Mouse (Mus musculus): Measurements from ENCODE around the gene Amz2. TPM values are rescaled to one million over a fixed set of nuclear protein-coding genes. Genes with fewer than 3 reads are reported as not detected.

Gene Amz2
- polyA plus RNA-seq, 1 experiment from 2014 or later: 46.5 TPM

DNA sequence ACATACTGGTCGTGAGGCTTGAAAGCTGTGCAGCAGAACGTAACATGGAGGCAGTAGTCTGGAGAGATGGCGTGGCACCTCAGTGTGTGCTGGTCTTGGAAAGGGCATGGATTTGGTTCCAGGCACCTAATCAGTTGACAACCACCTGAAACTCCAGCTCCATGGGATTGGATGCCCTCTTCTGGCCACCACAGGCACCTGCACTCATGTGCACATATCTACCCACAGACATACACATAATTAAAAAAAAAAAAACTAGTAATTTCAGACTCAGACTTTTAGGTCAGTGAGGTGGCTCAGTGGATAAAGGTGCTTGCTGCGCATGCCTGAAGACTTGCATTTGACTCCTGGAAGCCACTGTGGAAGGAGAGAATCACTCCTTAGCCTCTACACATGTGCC lies 3.5 kb upstream of the Amz2 start:
- Histone ChIP-seq H3K36me3 (no peaks in the 10 kb centered on the region), H3K4me1 (peaks cover 14% of the 10 kb centered on the region), H3K27me3 (no peaks in the 10 kb centered on the region), H3K9me3 (replicated peaks) (no peaks in the 10 kb centered on the region), H3K4me2 (replicated peaks) (no peak overlapping the region), H3K27ac (replicated peaks) (no peak overlapping the region), H3K4me3 (replicated peaks) (no peak overlapping the region), H3K9ac (no peak overlapping the region)
- WGBS: 95% methylated on average over 4 of the region's 4 CpGs
- no peak for ATAC-seq (ENCODE audit: insufficient number of reproducible peaks, low FRiP score, low TSS enrichment, low read depth)

DNA sequence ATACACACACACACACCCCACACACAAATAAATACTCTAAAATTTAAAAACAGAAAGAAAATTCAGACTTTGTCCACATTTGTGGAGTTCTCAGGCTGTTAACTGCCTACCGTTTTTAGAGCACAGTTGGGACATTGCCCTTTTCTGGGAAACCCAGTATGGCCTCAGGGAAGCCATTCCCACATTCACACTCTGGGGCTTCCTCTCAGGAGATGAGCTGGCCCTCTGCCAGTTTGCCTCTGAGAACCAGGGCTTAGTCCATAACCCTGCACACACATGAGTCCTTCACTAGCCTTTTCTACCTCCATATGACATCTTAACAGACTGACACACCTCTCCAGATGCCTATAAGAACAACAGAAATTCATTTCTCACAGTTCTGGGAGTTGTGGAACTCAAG lies 2.5 kb upstream of the Amz2 start:
- H3K4me1 ChIP-seq: peaks cover 15% of the 10 kb centered on the region
- H3K36me3 ChIP-seq: 0 out of 2 replicates have a peak, but pooled peaks cover 1% of the 10 kb centered on the region
- 46% methylated on average over 1 of the region's 1 CpGs for WGBS
- H3K27me3 ChIP-seq: no peaks in the 10 kb centered on the region
- no peak overlapping the region for H3K9ac ChIP-seq
- H3K9me3 ChIP-seq (replicated peaks): no peaks in the 10 kb centered on the region
- H3K27ac ChIP-seq (replicated peaks): no peak overlapping the region
- H3K4me2 ChIP-seq (replicated peaks): no peak overlapping the region
- H3K4me3 ChIP-seq (replicated peaks): no peak overlapping the region
- ATAC-seq (ENCODE audit: insufficient number of reproducible peaks, low FRiP score, low TSS enrichment, low read depth): no peak

DNA sequence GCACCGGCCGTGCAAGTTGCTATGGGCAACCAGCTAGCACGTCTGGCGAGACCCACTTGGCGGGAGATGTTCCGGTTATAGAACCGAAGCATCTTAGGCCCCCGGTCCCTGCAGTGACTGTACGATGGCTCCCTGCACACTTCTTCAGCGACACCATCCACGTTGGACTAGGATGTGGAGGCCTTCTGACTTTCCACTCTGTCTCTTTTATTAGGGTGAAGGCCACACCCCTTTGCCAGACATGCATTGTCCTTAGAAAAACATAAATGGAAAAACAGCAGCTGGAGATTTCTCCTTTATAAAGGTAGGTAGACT lies 483 bp downstream of the Amz2 start:
- peaks cover 25% of the 10 kb centered on the region for H3K36me3 ChIP-seq
- no peaks in the 10 kb centered on the region for H3K27me3 ChIP-seq
- peaks cover 15% of the 10 kb centered on the region for H3K4me1 ChIP-seq
- H3K9me3 ChIP-seq (replicated peaks): no peaks in the 10 kb centered on the region
- peak overlapping the region; percentile 75 for H3K4me2 ChIP-seq (replicated peaks)
- peak overlapping the region; percentile 73 for H3K4me3 ChIP-seq (replicated peaks)
- 0% methylated on average over 11 of the region's 11 CpGs for WGBS
- ATAC-seq (ENCODE audit: insufficient number of reproducible peaks, low FRiP score, low TSS enrichment, low read depth): no peak; the same call in 1 of the 2 replicates
- peak overlapping the region; percentile 92 for H3K27ac ChIP-seq (replicated peaks)
- H3K9ac ChIP-seq: peak overlapping the region; percentile 36

DNA sequence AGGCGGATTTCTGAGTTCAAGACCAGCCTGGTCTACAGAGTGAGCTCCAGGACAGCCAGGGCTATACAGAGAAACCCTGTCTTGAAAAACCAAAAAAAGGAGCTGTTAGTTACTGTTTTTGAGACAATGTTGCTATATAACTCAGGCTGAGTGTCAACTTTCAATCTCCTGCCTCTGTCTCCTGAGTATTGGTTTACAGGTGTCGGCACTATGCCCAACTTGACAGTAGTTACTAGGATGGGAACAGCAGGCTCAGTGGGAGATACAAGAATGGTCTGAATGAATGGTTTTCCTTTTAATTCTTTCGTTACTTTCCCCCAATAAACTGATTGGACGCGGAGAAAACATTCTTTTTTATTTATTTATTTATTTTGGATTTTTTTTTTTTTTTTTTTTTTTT lies 1.6 kb downstream of the Amz2 start:
- no peak overlapping the region for H3K4me2 ChIP-seq (replicated peaks)
- no peaks in the 10 kb centered on the region for H3K27me3 ChIP-seq
- no peak overlapping the region for H3K9ac ChIP-seq
- H3K27ac ChIP-seq (replicated peaks): no peak overlapping the region
- 95% methylated on average over 5 of the region's 5 CpGs for WGBS
- no peak overlapping the region for H3K4me3 ChIP-seq (replicated peaks)
- H3K4me1 ChIP-seq: peaks cover 18% of the 10 kb centered on the region
- no peaks in the 10 kb centered on the region for H3K9me3 ChIP-seq (replicated peaks)
- no peak for ATAC-seq (ENCODE audit: insufficient number of reproducible peaks, low FRiP score, low TSS enrichment, low read depth)
- peaks cover 28% of the 10 kb centered on the region for H3K36me3 ChIP-seq

DNA sequence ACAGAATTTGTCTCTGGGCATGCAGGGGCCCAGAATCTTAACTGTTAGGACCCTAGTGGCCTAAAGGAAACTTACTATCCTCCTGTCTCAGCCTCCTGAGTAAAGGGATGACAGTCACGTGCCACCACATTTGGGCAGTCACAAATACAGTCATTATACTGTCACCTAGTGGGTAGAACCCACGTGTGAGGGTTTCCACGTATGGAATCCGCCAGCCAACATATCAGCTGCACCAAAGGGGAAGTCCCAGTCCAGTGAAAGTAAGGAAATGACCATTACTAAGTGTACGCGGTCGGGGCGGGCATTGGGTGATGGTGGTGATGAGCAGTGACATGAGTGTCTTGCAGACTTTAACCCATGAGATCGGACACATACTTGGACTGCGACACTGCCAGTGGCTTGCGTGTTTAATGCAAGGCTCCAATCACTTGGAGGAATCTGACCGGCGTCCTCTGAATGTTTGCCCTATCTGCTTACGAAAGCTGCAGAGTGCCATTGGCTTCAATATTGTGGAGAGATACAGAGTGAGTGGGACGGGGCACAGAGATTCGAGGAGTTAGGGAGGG lies 8.6 kb downstream of the Amz2 start:
- no peak for ATAC-seq (ENCODE audit: insufficient number of reproducible peaks, low FRiP score, low TSS enrichment, low read depth)
- Histone ChIP-seq H3K36me3 (peaks cover 63% of the 10 kb centered on the region), H3K9ac (no peak overlapping the region), H3K27ac (replicated peaks) (no peak overlapping the region), H3K4me2 (replicated peaks) (no peak overlapping the region), H3K9me3 (replicated peaks) (no peaks in the 10 kb centered on the region), H3K4me3 (replicated peaks) (no peak overlapping the region), H3K4me1 (0 out of 2 replicates have a peak, but pooled peaks cover 4% of the 10 kb centered on the region), H3K27me3 (no peaks in the 10 kb centered on the region)
- WGBS: 94% methylated on average over 16 of the region's 16 CpGs

DNA sequence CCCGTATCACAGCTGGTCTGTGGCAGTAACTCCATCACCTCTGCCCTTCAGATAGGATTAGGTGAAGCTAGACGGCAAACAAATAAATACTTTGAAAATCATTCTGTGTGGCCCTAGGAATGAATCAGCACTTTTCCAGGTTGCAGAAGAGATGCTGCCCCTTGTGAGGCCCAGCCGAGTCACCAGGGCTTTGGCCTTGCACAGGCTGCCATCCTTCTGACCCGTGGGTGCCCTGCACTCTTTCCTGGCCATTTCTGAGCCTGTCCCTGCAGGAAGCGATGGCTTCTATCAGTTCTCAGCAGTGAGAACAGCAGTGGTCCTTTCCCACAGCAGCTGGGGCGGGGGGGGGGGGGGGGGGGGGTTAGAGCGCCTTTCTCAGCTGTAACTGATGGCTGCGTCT lies 11.1 kb downstream of the Amz2 start:
- no peak for ATAC-seq (ENCODE audit: insufficient number of reproducible peaks, low FRiP score, low TSS enrichment, low read depth)
- Histone ChIP-seq H3K36me3 (peaks cover 48% of the 10 kb centered on the region), H3K27ac (replicated peaks) (no peak overlapping the region), H3K9ac (no peak overlapping the region), H3K4me1 (peaks cover 16% of the 10 kb centered on the region; the same call in 1 of the 2 replicates), H3K9me3 (replicated peaks) (no peaks in the 10 kb centered on the region), H3K4me2 (replicated peaks) (no peak overlapping the region), H3K4me3 (replicated peaks) (no peak overlapping the region), H3K27me3 (no peaks in the 10 kb centered on the region)
- WGBS: 59% methylated on average over 8 of the region's 8 CpGs

DNA sequence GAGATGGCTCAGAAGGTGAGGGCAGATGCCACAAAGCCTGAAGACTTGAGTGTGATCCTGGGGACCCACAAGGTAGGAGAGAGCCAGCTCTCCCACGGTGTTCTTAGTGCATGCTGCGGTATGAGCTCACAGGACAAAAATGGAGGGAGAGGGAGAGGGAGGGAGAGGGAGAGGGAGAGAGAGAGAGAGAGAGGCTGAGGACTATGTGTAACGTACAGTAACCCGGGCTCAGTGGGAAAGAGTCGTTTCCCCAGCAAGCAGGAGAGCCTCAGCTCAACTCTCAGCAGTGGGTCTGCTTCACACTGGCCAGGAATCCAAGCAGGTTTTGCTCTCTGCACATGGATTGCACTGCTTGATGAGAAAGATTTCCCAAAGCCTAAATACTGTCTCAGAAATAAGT lies 13.5 kb downstream of the Amz2 start:
- Histone ChIP-seq H3K9ac (no peak overlapping the region; the same call in 1 of the 2 replicates), H3K27ac (replicated peaks) (no peak overlapping the region)

DNA sequence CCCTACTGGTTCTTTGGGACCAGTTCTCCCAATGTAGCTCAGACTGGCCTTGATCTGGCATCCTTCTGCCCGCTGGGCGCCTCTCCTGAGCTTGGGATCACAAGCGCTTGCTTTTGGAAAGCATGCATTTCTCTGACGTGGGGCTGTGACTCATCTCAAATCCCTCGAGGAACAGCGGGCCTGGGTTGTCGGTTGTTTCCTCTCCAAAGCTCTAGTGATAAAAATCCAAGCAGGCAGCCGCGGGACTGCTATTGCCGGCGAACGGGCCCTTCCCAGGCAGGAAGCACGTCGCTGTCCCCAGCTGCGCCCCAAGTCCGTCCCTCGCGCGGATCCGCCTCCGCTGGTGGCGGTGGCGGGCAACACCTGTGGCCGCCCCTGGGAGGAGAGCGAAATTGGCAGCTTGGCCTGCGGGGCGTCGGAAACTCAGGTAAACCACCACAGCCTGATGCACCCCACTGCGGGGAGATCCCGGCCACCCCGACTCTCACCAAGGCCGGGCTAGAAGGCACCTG lies 14.1 kb downstream of the Amz2 start:
- Histone ChIP-seq H3K9ac (peak overlapping the region; percentile 37), H3K27me3 (no peaks in the 10 kb centered on the region), H3K27ac (replicated peaks) (peak overlapping the region; percentile 13), H3K4me2 (replicated peaks) (peak overlapping the region; percentile 87), H3K9me3 (replicated peaks) (no peaks in the 10 kb centered on the region), H3K4me1 (peaks cover 16% of the 10 kb centered on the region; the same call in 1 of the 2 replicates), H3K4me3 (replicated peaks) (peak overlapping the region; percentile 55), H3K36me3 (peaks cover 28% of the 10 kb centered on the region)
- WGBS: under 1% methylated on average over 32 of the region's 32 CpGs
- ATAC-seq (ENCODE audit: insufficient number of reproducible peaks, low FRiP score, low TSS enrichment, low read depth): peak; percentile 45; the same call in 1 of the 2 replicates

More for the DNA sequence above, 13.5 kb downstream of the Amz2 start:
- peak overlapping the region; percentile 87 for H3K4me2 ChIP-seq (replicated peaks)
- H3K27me3 ChIP-seq: no peaks in the 10 kb centered on the region
- WGBS: 11% methylated on average over 5 of the region's 5 CpGs
- peaks cover 16% of the 10 kb centered on the region; the same call in 1 of the 2 replicates for H3K4me1 ChIP-seq
- H3K36me3 ChIP-seq: peaks cover 35% of the 10 kb centered on the region
- H3K9me3 ChIP-seq (replicated peaks): no peaks in the 10 kb centered on the region
- H3K4me3 ChIP-seq (replicated peaks): peak overlapping the region; percentile 55
- no peak for ATAC-seq (ENCODE audit: insufficient number of reproducible peaks, low FRiP score, low TSS enrichment, low read depth)

DNA sequence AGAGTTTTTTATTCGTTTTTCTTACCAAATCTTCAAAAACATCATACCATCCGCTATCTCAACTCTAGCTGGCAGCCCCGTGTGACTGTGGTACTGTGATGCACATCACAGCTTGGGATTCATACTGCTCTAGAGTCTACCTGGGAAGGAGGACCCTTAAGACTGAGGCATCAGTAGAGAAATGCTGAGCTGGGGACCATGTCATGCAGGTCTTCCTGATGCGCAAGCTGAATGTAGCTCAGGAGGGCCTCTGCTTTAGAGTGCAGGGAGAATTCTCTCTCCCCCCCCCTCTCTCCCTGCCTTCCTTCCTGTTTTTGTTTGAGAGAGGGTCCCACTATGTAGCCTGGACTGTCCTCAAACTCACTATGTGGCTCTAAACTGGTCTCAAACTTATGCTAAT lies 14.9 kb downstream of the Amz2 start:
- Histone ChIP-seq H3K9me3 (replicated peaks) (no peaks in the 10 kb centered on the region), H3K27ac (replicated peaks) (no peak overlapping the region), H3K4me3 (replicated peaks) (peak overlapping the region; percentile 55), H3K4me2 (replicated peaks) (peak overlapping the region; percentile 87), H3K9ac (no peak overlapping the region), H3K27me3 (no peaks in the 10 kb centered on the region), H3K36me3 (peaks cover 21% of the 10 kb centered on the region), H3K4me1 (peaks cover 16% of the 10 kb centered on the region; the same call in 1 of the 2 replicates)
- ATAC-seq (ENCODE audit: insufficient number of reproducible peaks, low FRiP score, low TSS enrichment, low read depth): no peak
- WGBS: 60% methylated on average over 4 of the region's 4 CpGs

DNA sequence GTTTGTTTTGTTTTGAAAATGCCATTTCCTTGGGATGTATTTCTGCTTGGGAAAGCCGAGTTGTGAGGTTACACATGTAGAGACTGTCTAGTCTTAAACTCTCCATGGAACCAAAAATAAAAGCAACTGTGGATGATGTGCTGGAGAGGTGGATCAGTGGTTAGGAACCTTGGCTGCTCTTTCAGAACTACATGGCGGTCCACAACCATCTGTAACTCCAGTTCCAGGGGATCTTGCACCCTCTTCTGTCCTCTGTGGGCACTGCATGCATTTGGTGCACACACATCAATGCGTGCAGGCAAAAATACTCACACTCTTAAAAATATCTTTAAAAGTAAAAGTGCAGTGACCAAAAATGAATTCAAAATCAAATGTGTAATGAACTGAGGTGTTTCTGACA lies 15.4 kb downstream of the Amz2 start:
- H3K4me3 ChIP-seq (replicated peaks): no peak overlapping the region
- peaks cover 16% of the 10 kb centered on the region; the same call in 1 of the 2 replicates for H3K4me1 ChIP-seq
- H3K9ac ChIP-seq: no peak overlapping the region
- no peaks in the 10 kb centered on the region for H3K27me3 ChIP-seq
- WGBS: 57% methylated on average over 3 of the region's 3 CpGs
- H3K27ac ChIP-seq (replicated peaks): no peak overlapping the region
- no peak overlapping the region for H3K4me2 ChIP-seq (replicated peaks)
- no peaks in the 10 kb centered on the region for H3K9me3 ChIP-seq (replicated peaks)
- ATAC-seq (ENCODE audit: insufficient number of reproducible peaks, low FRiP score, low TSS enrichment, low read depth): no peak
- peaks cover 16% of the 10 kb centered on the region for H3K36me3 ChIP-seq

DNA sequence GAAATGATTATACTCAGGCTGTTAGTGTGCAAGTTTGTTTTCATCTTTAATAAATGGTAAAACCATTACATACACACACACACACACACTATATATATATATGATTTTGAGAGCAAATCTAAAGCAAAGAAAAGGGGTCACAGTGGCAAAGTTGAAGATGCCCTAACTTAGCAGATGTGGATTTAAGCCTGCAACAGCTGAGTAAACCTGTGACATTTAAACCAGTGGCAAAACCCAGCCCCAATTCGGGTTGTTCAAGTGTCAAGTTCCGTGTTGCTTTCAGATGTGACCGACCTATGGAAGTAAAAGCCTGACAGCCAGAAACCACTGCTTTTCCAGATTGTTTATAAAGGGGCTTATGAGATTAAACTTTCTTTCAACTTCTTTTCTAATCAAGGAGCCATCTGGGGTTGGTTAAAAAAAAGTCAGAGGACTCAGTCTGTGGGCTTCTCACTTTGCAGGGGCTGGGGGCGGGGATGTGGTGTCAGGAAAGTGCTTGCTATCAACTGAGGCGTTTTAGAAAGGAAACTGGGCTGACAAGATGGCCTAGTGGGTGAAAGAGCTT lies 16.5 kb downstream of the Amz2 start:
- Histone ChIP-seq H3K4me2 (replicated peaks) (no peak overlapping the region), H3K27ac (replicated peaks) (no peak overlapping the region), H3K9me3 (replicated peaks) (no peaks in the 10 kb centered on the region), H3K9ac (no peak overlapping the region), H3K4me3 (replicated peaks) (no peak overlapping the region), H3K4me1 (peaks cover 16% of the 10 kb centered on the region; the same call in 1 of the 2 replicates), H3K27me3 (no peaks in the 10 kb centered on the region), H3K36me3 (peaks cover 7% of the 10 kb centered on the region; the same call in 1 of the 2 replicates)
- 33% methylated on average over 5 of the region's 5 CpGs for WGBS
- ATAC-seq (ENCODE audit: insufficient number of reproducible peaks, low FRiP score, low TSS enrichment, low read depth): no peak

All from embryonic facial prominence, embryonic 15.5 days (tissue).